Mouse (Mus musculus) testis, postnatal 14 days (tissue): ENCODE results near the gene Cacybp.

ENCODE experiments used
- DNase-seq: peaks from one replicate; pipeline ENCODE4 v3.0.0; 2021; ENCODE audit warnings: low spot score

Gene Cacybp

GRCm38 (mm10) chr1:160212703-160213669 is at the start of gene Cacybp:
Gene Cacybp, minus strand, starts transcription at chr1:160212875.
- DNase-seq: peak; percentile 100

- no peak for DNase-seq
Observed at GRCm38 (mm10) chr1:160262415-160262814, 49.7 kb upstream of the Cacybp start.

GRCm38 (mm10) chr1:160261849-160262248 is 49.2 kb upstream of the Cacybp start:
- no peak for DNase-seq

- DNase-seq: no peak
Observed at GRCm38 (mm10) chr1:160260605-160261004, 47.9 kb upstream of the Cacybp start.

- DNase-seq: no peak
Observed at GRCm38 (mm10) chr1:160259884-160260283, 47.2 kb upstream of the Cacybp start.

DNA sequence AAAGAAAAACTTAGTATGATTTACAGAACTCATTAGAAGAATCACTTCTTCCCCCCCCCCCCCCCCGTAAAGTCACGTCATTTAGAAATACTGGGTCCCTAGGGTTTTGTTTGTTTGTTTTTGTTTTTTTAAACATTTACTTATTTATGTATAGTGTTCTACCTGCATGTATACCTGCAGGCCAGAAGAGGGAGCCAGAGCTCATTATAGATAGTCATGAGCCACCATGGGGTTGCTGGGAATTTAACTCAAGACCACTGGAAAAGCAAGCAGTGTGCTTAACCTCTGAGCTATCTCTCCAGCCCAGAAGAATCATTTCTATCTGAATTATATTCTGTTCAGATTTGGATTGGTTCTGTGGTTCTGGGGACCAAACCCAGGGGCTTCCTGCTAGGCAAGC is 40.4 kb upstream of the Cacybp start:
- DNase-seq: no peak

- no peak for DNase-seq
Observed at GRCm38 (mm10) chr1:160251388-160252007, 38.8 kb upstream of the Cacybp start.

GRCm38 (mm10) chr1:160250782-160251181 is 38.1 kb upstream of the Cacybp start:
- no peak for DNase-seq

GRCm38 (mm10) chr1:160249786-160250185 is 37.1 kb upstream of the Cacybp start:
- DNase-seq: no peak

GRCm38 (mm10) chr1:160247473-160247872 is 34.8 kb upstream of the Cacybp start:
- no peak for DNase-seq

GRCm38 (mm10) chr1:160246844-160247243 is 34.2 kb upstream of the Cacybp start:
- DNase-seq: no peak

DNA sequence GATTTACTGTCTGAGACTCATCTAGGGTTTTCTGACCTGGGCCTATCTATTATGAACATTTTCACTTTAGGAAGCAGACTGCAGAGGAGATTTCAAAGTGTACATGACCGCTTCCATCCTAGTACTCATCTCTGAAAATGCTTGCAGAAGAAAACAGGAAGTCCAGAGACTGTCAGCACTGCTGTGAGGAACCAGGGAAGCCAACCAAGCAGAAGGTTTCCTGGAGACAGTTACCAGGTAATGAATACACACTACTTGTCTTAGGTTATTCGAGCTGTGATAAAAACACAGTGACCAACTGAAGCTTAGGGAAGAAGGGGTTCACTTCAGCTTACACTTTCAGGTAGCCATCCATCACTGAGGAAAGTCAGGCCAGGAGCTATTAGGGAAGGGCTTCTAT is 33.3 kb upstream of the Cacybp start:
- DNase-seq: no peak

- DNase-seq: no peak
Observed at GRCm38 (mm10) chr1:160244689-160245088, 32.0 kb upstream of the Cacybp start.

DNA sequence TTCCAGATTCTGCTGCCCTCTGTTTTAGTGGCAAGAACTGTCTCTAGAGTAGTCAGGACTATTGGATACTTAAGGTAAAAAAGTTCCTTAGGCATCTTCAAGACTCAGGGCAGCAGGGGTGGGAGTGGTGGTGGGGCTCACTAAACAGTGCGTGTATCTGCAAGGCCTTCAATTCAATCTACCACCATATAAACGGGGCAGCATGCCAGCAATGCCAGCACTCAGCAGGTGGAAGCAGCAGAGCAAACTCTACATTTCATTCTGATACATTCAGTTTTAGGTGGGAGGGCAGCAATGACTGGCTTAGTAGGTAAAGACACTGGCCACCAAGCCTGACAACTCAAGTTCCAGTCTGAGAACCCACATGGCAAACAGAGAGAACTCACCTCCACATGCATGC is 27.4 kb upstream of the Cacybp start:
- DNase-seq: no peak

DNA sequence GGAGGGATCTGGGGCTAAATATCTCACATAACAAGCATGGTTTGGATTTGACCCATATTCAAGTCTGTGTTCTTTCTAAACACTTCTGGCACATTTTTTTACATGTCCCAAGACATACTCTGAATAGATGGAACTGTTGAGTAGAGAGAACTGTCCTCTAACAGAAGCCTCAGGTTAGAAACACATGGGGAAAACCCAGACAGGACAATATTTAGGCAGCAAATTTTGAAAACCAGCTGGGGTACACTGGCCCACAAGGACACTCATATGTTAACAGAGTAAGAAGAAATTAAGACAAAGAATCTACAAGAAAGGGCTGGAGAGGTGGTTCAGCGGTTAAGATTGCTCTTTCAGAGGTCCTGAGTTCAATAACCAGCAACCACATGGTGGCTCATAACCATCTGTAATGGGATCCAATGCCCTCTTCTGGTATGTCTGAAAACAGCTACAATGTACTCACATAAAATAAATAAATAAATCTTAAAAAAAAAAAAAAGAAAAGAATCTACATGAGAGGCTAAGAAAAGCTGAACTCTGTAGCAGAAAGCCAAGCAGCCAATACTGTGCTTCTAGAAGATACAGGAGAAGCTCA is 26.3 kb upstream of the Cacybp start:
- no peak for DNase-seq

- no peak for DNase-seq
Observed at GRCm38 (mm10) chr1:160237981-160238380, 25.3 kb upstream of the Cacybp start.

DNA sequence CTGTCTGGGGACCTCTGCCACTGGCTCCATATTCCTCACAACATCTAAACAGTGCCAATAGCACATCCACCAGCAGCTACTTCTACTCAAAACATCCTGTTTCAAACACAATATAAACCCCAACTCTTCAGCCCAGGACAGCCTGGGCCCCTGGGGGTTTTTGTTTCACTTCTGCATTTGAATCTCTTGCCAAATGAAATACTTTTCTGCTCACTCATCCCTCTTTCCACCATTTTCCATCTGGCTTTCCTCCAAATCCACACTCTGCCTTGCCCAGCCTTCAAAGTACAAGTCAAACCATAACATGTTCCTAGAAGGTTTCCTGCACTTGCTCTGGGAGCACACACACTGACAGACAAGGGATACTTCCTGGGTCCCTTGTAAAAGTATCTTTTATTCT is 21.2 kb upstream of the Cacybp start:
- no peak for DNase-seq

DNA sequence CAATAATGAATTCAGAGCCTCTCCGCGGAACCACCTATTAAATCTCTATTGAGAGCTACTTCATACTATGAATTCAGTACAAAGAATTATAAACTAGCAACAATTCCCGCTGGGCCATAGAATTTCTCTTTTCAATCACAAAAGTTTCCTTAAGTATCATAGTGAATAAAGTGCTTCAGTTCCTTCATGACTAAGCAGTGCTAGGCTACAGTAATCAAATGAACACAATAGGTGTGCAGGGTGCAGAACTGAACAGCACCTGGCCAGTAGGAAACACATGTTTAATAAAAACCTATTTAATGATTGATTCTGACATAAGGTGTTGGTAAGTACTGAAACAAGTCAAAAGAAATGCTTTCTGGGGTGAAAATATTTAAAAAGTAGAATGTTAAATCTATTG is 19.4 kb upstream of the Cacybp start:
- DNase-seq: no peak

DNA sequence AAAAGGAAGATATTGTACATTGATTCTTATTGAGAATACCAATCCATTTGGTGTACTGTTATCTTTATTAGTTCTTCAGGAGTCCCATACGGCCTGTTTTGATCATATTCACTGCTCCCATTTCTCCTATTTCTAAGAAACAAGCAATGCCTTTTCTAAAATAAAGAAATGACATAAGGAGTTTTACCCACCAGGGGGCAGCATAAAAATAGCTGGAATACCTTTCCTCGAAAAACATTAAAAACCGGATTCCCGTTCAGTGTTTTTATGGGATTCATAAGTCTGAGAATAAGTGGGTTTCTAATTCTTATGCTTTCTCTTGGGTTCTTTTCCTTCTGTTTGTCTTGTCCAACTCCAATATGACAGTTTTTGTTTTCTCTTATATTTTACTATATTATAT is 18.3 kb upstream of the Cacybp start:
- no peak for DNase-seq

GRCm38 (mm10) chr1:160227850-160228249 is 15.2 kb upstream of the Cacybp start:
- no peak for DNase-seq

- DNase-seq: no peak
Observed at GRCm38 (mm10) chr1:160227196-160227595, 14.5 kb upstream of the Cacybp start.

DNA sequence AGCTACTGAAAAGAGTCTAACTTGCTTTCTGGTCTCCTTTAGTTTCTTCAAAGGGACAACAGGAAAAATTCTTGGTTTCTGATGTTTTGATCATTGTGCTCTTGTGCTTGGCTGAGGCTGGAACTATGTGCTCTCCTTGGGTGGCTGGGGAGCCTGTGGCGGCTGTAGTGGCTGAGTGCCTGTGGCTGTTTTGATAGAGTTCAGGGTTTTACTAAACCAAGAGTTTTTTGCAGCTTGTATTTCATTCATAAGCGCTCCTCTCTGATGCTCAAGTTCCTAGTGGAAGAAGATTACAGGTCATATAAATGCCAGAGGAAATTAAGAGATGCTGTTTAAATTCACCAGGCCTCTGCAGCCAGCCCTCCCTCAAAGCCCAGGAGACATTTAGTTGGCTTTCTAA is 11.4 kb upstream of the Cacybp start:
- no peak for DNase-seq

- DNase-seq: no peak
Observed at GRCm38 (mm10) chr1:160217898-160218297, 5.2 kb upstream of the Cacybp start.
